Mouse (Mus musculus) ovary, postnatal 14 days (tissue): ENCODE measurements at regions not wholly inside any gene's neighbourhood (a gene's known extent, or its start where the extent isn't known, plus 50 kb on each side); places are given as distances from the start of the nearest gene placed in this dataset.

Source experiments
- DNase-seq: peaks from one replicate; pipeline ENCODE4 v3.0.0; 2022; ENCODE audit warnings: low spot score

DNA sequence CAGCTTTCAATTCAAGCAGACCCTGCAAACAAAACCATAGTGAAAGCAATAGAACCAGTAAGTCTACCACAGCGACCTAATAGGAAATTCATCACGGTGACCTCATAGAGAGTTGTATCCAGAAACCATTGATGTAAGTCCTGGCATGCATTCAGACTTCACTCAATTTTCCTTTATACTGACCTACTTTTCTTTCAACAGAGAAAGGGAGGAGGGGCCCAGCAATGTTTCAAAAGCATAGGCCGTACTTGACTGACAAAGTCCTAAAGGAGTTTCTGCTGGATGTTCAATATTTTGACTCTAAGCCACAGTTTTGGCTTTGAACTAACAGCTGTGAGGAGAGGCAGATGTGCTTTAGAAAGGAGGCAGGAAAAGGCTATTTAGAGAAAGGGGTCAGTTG lies 88.4 kb downstream of the AI593442 start:
- DNase-seq: no peak

DNA sequence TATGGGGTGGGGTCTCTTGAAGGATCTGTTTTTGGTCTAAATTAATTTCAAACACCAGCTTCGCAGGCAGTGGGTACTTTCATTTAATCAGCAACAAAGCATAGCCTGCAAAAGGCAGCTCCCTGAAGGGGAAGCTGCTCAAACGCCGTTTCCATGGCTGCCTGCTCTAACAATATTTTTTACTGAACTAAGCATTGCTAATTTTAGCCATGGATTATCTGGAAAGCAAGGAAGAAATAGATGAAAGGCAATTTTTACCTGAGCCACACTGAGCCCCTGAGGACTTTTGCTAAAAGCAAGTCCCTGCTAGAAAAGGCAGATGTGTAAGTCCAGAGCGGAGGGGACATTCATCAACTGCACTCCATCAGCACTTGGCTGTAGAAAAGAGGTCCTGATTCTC lies 105.5 kb downstream of the AI593442 start:
- DNase-seq: no peak

DNA sequence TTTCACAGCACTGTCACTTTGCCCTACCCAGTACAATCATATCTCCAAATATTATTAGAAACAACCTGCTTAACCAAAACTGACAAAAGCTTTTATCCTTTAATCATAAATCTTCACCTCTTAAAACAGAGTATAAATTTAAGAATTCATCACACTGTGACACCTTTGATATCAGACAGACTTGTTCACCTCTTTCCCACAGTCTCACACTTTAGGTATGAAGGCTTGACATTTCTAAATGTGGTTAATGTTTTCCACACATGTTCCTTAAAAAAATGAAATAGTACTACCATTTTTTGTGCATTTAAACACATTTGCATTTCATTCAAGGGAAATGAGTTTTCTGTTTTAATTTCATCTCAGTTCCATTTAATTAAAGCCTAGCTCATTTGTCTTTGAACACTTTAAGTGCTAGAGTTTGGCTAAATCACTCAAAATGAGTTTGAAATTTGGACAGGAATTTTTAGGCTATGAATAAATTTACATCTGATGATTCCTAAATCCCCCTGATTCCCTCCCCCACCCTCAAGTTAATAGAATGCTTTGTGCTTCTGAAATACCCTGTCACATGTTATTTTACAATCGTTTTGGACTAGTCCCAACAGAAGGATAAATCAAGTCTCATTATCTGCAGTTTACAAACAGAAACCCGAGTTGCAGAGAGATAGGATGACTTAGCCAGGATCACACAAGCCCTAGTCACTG lies 127.9 kb downstream of the AI593442 start:
- no peak for DNase-seq

DNA sequence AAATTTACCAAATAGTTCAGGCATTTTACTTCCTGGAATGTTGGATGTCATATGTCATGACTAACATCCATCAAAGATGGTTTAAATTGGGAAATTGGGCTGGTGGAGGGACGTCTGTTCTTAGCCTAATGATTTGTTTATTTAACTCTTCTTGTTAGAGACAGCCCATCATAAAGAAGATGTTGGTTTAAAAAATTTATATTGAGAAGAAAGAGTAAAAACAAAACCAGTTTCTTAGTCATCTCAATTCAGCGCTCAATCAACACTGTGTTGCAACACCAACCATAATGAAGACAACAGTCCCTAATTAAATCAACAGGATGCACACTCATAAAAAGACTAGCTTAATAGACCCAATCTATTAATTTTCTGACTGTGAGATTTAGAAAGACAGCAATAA lies 133.5 kb downstream of the AI593442 start:
- no peak for DNase-seq

DNA sequence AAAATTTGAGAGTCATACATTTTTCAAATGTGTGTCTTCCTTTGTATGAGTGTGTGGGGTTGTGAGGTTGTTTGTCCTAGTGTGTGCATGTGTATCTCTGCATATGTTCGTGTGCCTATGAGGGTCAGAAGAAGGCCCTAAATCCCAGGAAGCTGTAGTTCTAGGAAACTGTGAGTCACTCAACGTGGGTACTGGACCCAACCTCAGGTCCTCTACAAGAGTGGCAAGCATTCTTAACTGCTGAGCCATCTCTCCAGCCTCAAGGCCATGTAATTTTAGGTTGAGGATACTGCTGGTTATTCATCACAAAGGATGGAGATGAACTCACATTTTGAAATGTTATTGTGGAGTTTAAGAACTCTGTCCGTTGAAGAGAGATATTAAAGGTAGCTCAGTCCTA lies 140.5 kb downstream of the AI593442 start:
- DNase-seq: no peak

DNA sequence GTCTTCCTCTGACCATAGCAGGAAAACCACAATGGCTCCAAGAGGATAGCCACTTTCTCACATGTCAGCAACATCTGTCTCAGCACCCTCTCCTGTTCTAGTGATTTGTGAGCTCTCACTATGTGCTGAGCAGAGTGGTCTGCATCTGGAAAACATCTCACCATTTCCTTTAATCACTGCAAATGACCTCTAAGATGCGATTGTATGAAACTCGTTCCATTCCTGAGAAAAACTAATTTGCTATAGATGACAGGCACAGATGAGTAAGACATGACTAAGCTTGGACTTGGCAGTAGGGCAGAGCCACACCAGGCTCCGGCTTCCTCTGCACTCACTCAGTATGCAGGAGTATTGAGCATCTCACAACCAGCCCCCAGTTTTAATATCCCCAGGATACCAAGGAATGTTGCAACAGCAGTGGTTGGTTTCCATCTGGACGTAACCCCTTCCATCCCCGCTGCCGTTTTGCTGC lies 150.1 kb downstream of the AI593442 start:
- no peak for DNase-seq

DNA sequence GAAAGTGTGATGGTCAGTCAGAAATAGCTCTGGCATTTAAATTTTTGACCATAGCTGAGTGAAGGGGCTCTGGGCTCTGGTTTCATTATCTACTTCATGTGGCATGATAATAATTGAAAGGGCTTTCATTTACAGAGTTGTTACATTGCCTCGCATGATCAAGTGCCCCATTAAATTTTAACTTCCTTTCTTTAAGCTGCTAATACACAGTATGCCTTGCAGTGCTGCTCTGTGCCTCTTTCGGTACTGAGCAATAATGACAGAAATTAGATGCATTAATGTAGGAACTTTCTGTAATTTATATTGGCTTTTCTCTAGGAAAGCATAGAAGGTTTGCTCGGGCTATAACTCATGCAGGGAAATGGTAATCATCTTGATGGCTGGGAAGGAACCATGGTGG lies 179.1 kb downstream of the AI593442 start:
- no peak for DNase-seq

DNA sequence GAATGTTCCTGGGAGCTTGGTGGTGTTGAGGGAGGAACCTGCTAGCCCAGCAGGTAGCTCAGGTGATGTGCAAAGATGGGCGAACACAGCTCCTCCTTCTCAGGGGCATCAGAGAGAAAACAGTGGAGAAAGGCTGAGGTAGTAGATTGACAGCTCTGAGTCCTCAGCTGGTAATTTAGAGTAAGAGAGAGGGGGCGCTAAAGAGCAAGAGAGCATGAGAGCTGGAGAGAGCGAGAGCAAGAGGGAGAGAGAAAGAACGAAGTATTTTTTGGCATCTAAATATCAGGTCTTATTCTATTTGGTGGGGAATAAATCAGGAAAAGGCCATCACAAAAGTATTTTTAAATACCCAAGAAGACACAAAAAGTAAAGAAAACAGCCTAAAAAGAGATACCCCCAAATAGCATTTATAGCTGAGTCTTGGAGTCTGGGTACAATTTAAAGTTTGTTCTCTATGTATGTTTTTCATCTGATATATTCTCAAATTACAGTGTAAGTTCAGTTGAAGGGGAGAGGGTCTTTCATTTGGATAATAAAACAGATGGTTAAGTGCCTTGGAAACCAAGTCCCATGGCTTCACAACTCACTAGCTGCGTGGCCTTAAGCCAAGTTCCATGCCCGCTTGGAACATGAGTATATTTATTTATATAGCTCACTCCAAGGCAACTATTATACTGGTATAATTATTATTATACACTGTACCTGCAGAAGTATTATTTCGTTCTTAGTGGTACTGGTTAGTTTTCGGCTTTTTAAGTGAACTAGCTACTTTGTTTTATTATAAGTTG lies 183.9 kb downstream of the AI593442 start:
- no peak for DNase-seq

DNA sequence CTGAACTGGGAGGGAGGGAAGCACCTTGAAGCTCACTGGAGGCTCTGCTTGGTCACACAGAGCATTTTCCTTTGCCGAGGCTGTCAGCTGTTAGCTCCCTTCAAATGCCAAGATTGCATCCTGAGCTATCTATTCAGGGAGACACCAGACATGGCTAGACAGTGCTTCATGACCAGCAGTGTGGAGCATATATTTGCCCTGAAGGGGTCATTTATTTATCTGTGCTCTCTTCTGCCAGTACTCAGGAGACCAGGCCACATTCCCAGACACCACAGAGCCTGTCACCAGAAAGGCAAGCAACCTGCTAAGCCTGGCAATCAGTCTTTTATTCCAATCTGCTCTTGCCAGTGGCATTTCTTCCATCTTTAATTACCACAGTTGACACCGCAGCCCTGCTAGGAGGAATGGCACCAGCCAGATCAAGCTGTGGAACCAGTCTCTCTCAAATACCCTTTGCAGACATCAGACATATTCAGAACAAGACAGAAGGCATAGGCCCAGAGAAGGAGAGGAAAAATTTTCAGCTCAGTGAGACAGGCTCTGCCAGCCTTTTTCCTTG lies 186.6 kb downstream of the AI593442 start:
- no peak for DNase-seq

DNA sequence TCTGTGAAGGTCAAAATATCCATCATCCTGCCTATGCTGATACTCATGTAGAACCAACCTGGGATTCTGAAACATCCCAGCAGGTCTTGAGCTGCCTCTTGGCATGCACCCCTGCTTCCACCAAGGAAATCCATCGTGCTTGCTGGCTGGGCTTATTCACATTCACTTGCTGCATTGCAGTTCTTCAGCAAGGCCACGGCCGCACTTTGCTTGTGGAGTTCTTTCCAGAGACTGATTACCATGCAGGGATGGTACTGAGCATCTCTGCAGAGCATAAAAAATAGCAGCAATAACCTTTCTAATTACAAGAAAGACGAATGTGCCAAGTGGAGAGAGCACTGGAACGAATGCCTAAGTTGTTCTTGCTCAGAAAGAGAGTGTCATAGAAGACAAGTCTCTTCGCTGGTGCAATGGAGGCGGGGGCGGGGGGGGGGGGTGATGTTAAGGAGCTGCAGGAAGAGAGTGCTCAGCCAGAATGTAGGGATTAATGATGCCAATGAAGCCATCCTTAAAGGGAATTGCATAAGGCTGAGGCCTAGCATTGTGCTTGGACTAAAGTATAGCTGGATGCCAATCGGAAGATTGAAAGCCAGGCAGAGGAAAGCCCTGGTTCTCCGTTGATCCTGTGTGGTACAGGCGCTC lies 205.9 kb downstream of the AI593442 start:
- DNase-seq: no peak

DNA sequence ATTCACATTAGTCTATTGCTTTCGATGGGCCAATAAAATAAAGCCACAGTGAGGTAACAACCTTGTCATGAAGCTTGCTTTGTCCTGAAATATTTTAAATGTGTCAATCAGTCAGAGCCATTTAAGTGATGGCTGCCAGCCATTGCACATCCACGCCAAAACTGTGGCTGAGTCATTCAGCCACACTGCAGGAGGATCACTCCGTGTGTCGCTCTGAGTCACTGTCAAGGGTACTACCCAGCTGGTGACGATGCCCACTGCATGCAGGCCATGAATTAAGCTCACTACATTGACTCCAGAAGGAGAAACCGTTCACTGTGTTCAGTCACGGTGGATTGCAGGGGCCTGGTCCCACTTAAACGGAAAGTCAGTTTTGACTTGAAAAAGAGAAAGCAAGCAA lies 206.7 kb downstream of the AI593442 start:
- DNase-seq: no peak

DNA sequence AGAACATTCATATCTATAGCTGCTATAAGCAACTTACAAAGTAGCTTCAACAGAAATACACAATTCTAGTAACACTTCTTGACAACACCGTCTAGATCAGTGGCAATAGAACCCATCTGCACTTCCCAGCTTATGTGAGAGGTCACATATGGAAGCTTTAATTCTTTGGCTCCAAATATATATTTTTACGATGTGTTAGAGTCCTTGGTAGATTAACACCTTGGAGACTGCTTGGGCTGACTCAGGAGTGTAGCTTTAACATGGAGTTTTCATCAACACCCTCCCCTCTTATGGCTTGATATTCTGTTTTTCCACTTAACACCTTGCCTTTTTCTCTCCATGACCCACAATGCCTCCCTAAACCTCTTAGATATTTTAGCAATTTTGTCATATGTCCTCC lies 221.1 kb downstream of the AI593442 start:
- no peak for DNase-seq

DNA sequence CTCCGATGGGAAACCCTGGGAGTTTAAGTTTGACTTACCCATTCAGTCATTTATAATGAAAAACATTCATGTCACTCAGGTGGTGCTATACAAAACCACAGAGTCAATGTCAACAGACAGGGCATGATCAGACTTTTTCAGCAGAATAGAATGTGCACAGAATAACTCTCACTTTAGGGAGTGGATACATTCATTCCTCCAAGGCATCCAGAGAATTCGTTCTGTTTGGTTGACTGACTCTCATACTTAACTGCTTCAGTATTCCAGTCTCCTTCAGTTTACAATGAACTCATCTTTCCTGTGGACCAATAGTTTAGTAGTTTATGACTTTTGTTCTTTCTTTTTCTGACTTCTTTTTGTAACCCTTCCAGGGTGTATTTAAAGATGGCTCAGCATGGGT lies 225.1 kb downstream of the AI593442 start:
- DNase-seq: no peak

DNA sequence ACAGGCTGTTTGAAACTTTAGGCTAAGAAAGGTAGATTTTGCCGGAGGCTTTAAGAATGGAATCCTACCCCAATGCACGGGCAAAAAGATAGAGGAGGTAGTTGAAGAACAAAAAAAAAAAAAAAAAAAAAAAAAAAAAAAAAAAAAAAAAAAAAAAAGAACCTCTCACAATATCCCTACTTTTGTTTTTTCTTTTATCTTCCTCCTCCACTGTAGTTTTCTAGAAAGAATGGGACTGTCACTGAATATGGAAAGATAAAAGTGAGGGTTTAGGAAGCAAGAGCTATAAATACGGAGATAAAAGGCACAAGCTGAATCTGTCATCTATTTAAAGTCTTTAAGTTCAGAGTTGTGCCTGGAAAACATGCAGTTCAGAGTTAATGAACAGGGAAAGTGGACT lies 227.8 kb downstream of the AI593442 start:
- no peak for DNase-seq

DNA sequence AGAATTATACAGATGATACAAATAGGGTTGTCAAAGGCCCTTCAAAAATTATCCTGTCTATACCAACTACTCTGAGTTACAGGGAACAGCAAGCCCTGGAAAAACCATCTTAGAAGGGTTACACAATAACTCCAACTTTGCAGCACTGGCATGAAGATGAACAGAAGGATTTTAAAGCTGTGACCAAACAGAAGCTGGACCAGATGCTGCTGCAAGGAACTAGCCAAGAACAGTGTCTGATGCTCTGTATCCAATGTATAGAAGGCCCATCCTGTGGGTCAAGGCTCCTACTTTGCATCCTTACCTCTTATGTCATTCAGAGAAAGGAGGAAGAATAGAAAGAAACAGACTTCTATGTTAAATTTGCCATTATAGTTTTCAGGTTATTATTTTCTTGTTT lies 231.3 kb downstream of the AI593442 start:
- no peak for DNase-seq

DNA sequence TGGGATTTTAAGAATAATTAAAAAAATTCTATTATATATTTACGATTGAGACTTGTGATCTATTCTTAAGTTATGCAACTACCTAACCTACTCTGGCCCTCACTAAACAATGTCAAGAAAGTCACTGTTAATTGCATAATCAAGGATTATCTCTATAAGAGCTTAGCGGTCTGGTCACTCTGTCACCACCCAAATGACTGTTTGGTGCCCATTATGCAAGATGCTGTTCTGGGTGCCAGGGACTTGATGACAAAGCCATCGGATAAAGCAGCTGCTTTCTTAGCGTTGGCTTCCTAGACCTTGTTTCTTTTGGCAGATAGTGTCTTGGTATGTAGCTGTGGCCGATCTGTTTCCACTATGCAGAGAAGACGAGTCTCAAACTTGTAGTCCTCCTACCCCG lies 236.4 kb downstream of the AI593442 start:
- no peak for DNase-seq

DNA sequence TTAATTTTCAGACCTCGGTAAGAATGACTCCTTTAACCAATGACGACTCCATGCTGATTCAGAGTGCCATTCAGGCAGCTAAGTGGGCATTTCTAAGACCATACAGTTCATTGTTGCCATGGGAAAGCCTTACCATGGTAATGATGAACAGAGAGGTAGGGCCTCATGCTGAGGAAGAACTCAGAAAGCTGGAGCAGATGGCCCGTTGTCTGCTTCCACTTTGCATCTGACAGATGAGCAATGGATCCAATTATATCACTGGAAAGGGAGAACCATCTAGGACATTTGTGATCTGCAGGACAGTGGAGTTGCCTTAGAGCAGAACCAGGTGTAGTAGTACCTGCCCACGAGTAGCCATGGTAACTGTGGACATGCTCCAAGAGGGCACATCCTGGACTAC lies 245.4 kb downstream of the AI593442 start:
- no peak for DNase-seq

DNA sequence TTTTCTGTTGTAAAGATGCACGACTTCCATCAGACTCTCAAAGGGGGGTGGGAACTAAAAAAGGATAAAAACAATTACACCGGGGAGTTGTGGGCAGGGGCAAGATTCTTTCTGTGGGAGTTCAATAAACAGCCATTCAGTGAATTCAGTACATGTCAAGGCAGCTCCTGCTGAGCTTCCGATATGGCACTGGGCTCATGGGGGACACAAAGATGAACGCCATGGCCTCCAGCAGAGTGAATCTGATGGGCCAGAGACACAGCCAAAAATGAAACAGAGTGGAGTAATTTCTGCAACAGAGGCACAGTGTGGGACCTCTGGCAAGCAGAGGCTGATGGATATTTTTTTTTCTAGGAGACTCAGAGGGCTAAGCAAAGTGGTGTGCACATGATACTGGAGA lies 254.2 kb downstream of the AI593442 start:
- no peak for DNase-seq

DNA sequence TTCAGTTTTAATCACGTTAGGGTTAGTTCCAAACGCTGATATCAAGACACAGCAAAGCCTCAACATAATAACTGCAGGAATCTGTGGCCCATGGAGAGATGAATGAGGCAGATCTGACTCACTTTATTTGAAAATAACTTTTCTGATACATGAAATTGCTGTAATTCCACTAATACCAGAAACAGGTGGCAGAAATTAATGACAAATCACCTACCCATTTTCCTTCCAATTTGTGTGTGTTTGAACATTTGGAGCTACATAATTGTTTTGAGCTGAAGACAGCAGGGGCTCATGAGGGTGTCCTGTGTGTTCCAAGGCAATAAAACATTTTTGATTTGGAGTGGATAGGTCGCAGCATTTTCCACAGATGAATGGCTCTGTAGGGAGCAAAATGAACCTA lies 254.2 kb upstream of the Zc3h12c start:
- no peak for DNase-seq

DNA sequence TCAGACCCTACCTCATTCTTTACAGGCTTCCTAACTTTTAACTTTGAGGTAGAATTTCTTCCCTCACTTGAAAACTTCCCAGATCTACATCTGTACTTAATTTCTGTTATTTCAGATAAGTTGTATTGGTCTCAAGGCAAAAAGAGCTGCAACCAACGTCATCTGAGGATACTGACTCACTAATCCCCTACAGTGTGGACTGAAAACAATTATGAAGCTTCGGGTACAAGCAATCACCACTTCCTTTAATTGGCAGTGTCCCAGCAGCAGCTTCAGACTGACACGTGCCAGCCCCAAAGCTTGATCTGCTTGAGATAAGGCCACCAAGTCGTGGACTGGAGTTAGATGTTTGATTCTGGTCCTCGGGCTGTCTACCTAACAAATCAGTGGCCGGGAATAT lies 247.3 kb upstream of the Zc3h12c start:
- no peak for DNase-seq

DNA sequence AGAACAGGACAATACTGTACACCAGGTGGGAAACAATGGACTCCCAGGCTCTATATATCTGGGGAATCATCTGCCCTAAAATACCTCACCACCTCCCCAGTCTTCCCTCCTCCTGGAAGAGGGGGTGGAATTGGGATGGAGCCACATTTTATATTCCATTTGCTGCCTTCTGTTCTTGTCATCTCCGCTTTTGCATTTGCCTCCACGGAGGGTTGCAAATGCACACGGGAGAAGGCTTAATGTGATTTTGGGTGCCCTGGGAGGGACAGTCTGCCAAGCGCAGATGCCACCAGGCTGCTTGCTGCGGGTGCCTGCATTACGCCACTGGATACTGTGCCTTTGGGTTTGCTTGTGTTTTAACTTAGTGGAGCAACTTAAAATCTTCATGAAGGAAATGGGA lies 239.5 kb upstream of the Zc3h12c start:
- no peak for DNase-seq

DNA sequence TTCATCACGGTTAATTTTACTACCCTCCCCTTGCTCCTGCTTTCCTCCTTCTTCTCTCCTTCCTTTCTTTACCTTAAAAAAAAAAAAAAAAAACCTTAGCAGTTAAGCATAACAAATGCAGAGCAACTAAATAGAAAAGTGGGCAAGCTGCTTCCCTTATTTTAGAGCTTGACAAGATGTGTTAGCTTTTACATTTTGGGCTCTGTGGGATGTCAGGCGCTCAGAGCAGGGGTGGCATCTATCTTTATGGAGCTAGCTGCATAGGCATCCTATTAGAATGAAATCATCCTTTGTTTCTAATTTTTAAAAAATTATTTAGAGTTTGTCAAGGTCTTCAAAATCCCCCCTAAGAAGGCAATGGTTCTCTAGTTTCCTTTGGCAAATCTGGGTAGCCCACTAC lies 234.1 kb upstream of the Zc3h12c start:
- no peak for DNase-seq

DNA sequence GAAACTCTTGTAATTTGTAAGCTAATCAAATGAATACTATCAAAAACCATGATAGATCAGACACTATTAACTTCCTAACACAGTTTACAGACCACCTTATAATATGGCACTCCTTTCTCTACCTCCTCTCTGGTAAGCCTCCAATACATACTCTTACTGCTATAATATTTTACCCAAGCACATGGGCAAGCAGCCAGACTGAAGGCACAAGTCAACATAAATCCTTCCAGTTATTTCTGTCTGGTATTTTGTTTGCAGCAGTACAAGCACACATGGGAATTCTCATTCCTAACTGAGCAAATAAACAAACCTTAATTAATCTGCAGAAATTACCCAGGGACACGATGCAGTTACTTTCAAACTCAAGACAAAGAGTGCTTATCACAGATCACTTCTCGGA lies 210.7 kb upstream of the Zc3h12c start:
- DNase-seq: no peak
